Mouse (Mus musculus) liver, embryonic 14.5 days (tissue): ENCODE data around the gene Map4k3. TPM values are rescaled to one million over a fixed set of nuclear protein-coding genes. Genes with fewer than 3 reads are reported as not detected.
A peak's percentile ranks its signal among the peaks of the same experiment; 100 is the strongest.

ENCODE experiments used
- ATAC-seq: fragments of 200-750 bp; cut with Nextera tagmentation; 2 replicates; pipeline ENCODE4 v1.8.0; 2017; ENCODE audit warnings: moderate number of reproducible peaks, mild to moderate bottlenecking, moderate library complexity; ENCODE audit not compliant: insufficient read depth
- DNase-seq, 3 experiments: peaks; one replicate each; pipeline ENCODE4 v3.0.0-alpha.2; 2012 to 2013; ENCODE audit warnings: low read depth in 3 of 3, low spot score in 3 of 3
- H3K27ac ChIP-seq: fragments of 300-500 bp; sonication (generic); 2 replicates; pipeline ENCODE4 v1.5.1; 2014; ENCODE audit warnings: moderate library complexity, mild to moderate bottlenecking, control low read depth, inconsistent platforms
- H3K27me3 ChIP-seq: fragments of 300-500 bp; sonication (generic); 2 replicates; pipeline ENCODE4 v1.6.1; 2014; ENCODE audit warnings: mild to moderate bottlenecking, low read length, moderate library complexity; ENCODE audit not compliant: control insufficient read depth, insufficient read depth
- H3K36me3 ChIP-seq: fragments of 300-500 bp; sonication (generic); replicated peaks from 2 replicates; pipeline ENCODE4 v1.6.1; 2014; ENCODE audit warnings: low read depth; ENCODE audit not compliant: control insufficient read depth, insufficient read depth
- H3K4me1 ChIP-seq, 2 experiments: fragments of 200-500 bp in 1 of 2; fragments of 300-500 bp in 1 of 2; sonication (generic) in 1 of 2; replicated peaks; 2 replicates each; pipeline ENCODE4 v1.6.1; 2012 to 2014; ENCODE audit warnings: antibody characterized with exemption in 1 of 2, inconsistent platforms in 1 of 2, low read length in 1 of 2; ENCODE audit not compliant: control insufficient read depth in 2 of 2, insufficient read depth in 2 of 2
- H3K4me2 ChIP-seq: fragments of 300-500 bp; sonication (generic); 2 replicates; pipeline ENCODE4 v1.6.1; 2014; ENCODE audit warnings: low read depth, mild to moderate bottlenecking, control low read depth, moderate library complexity
- H3K4me3 ChIP-seq, 2 experiments: fragments of 200-500 bp in 1 of 2; fragments of 300-500 bp in 1 of 2; sonication (generic) in 1 of 2; 2 replicates each; pipeline ENCODE4 v1.5.1; 2012 to 2014; ENCODE audit warnings: low read depth in 2 of 2, low read length in 2 of 2, mild to moderate bottlenecking in 2 of 2, control low read depth in 1 of 2, inconsistent platforms in 1 of 2, moderate library complexity in 1 of 2; ENCODE audit not compliant: insufficient read depth in 1 of 2
- H3K9ac ChIP-seq: fragments of 300-500 bp; sonication (generic); replicated peaks from 2 replicates; pipeline ENCODE4 v1.6.1; 2014; ENCODE audit warnings: mild to moderate bottlenecking, control low read depth, moderate library complexity
- H3K9me3 ChIP-seq: fragments of 300-500 bp; sonication (generic); 2 replicates; pipeline ENCODE4 v1.6.1; 2016; ENCODE audit warnings: low read length, mixed read lengths; ENCODE audit not compliant: control insufficient read depth
- CTCF ChIP-seq: IDR thresholded peaks from 2 replicates; pipeline ENCODE4 v1.5.1; 2016; ENCODE audit warnings: antibody characterized with exemption, low read depth, control low read depth
- EP300 ChIP-seq: IDR thresholded peaks from 2 replicates; pipeline ENCODE4 v1.6.1; 2016; ENCODE audit warnings: antibody characterized with exemption, low read depth
- WGBS: fragments of 180-500 bp; shearing (Covaris S2); extraction: QIAGEN DNeasy Blood & Tissue Kit; methylation state at CpG from one replicate; pipeline ENCODE4 v1.1.7; 2014; ENCODE audit not compliant: insufficient replicate concordance; 5-methylcytosine and 5-hydroxymethylcytosine counted together
- polyA plus RNA-seq, 2 experiments: library from polyadenylated mRNA; depleted of rRNA in 1 of 2; stranded (reverse) in 1 of 2; unstranded in 1 of 2; fragments of >200 nt; fragmentation: Nextera tagmentation in 1 of 2; extraction: Ambion mirVana in 1 of 2; gene quantifications; 2 replicates each; pipeline versions ENCODE4 v1.2.1 to v1.2.3; 2012 to 2014

Map4k3 gene
- polyA plus RNA-seq, 2 experiments, result 4.0 to 4.3 TPM

- DNase-seq (peak; percentile 48 to 54 (median 48)), ATAC-seq (peak; percentile 31; the same call in 1 of the 2 replicates)
- Histone ChIP-seq H3K4me3 (no peak overlapping the region), H3K36me3 (no peaks in the 10 kb centered on the region), H3K4me1 (no peaks in the 10 kb centered on the region; a peak in 1 of 4 replicates), H3K9ac (no peak overlapping the region), H3K9me3 (no peaks in the 10 kb centered on the region), H3K27me3 (no peaks in the 10 kb centered on the region), H3K4me2 (peak overlapping the region; percentile 39), H3K27ac (no peak overlapping the region)
- whole genome bisulfite sequencing, result 20% methylated on average over 12 of the region's 12 CpGs
- TF ChIP-seq CTCF (peak; percentile 88), EP300 (no peak)
Observed at GRCm38 (mm10) chr17:80560669-80561401, 167.4 kb downstream of the Map4k3 start.

- no peak overlapping the region for H3K4me3 ChIP-seq
- no peaks in the 10 kb centered on the region for H3K36me3 ChIP-seq
- no peaks in the 10 kb centered on the region for H3K9me3 ChIP-seq
- TF ChIP-seq EP300 (no peak), CTCF (peak; percentile 54)
- H3K4me1 ChIP-seq, result no peaks in the 10 kb centered on the region; a peak in 1 of 4 replicates
- no peak overlapping the region for H3K4me2 ChIP-seq
- DNase-seq (peak in 1 of 3 experiments; percentile 6), ATAC-seq (peak; percentile 49; the same call in 1 of the 2 replicates)
- H3K27me3 ChIP-seq, result no peaks in the 10 kb centered on the region
- 51% methylated on average over 4 of the region's 4 CpGs for WGBS
- H3K9ac ChIP-seq, result no peak overlapping the region
- H3K27ac ChIP-seq, result no peak overlapping the region
Observed at GRCm38 (mm10) chr17:80559745-80560144, 168.5 kb downstream of the Map4k3 start.

- Histone ChIP-seq H3K27me3 (no peaks in the 10 kb centered on the region), H3K36me3 (no peaks in the 10 kb centered on the region), H3K4me2 (peak overlapping the region; percentile 18), H3K9ac (no peak overlapping the region), H3K4me1 (peaks cover 0 to under 1% of the 10 kb centered on the region in 2 experiments; a peak in 1 of 4 replicates), H3K27ac (peak overlapping the region; percentile 28; the same call in 1 of the 2 replicates), H3K9me3 (no peaks in the 10 kb centered on the region), H3K4me3 (no peak overlapping the region)
- TF ChIP-seq CTCF (peak; percentile 56), EP300 (no peak)
- ATAC-seq, result no peak
- peak in 1 of 3 experiments; percentile 34 for DNase-seq
- WGBS, result 26% methylated on average over 11 of the region's 11 CpGs
Observed at GRCm38 (mm10) chr17:80559050-80559449, 169.2 kb downstream of the Map4k3 start.

GRCm38 (mm10) chr17:80558583-80558982 lies 169.7 kb downstream of the Map4k3 start:
- DNase-seq (peak in 1 of 3 experiments; percentile 28), ATAC-seq (peak; percentile 28; the same call in 1 of the 2 replicates)
- TF ChIP-seq CTCF, result no peak
- no peak for TF ChIP-seq EP300
- WGBS, result 63% methylated on average over 14 of the region's 14 CpGs
- Histone ChIP-seq H3K9me3 (no peaks in the 10 kb centered on the region), H3K27ac (peak overlapping the region; percentile 28), H3K27me3 (no peaks in the 10 kb centered on the region), H3K4me1 (peaks cover 0 to 2% of the 10 kb centered on the region in 2 experiments; a peak in 1 of 4 replicates), H3K9ac (no peak overlapping the region), H3K4me3 (no peak overlapping the region), H3K36me3 (no peaks in the 10 kb centered on the region), H3K4me2 (peak overlapping the region; percentile 18)

- no peak overlapping the region for H3K9ac ChIP-seq
- H3K27me3 ChIP-seq, result no peaks in the 10 kb centered on the region
- peak; percentile 51 for TF ChIP-seq CTCF
- TF ChIP-seq EP300, result no peak
- DNase-seq (no peak), ATAC-seq (no peak)
- H3K36me3 ChIP-seq, result no peaks in the 10 kb centered on the region
- no peak overlapping the region for H3K4me2 ChIP-seq
- H3K9me3 ChIP-seq, result no peaks in the 10 kb centered on the region
- H3K4me1 ChIP-seq, result peaks cover 3 to 8% of the 10 kb centered on the region in 2 experiments; a peak in 2 of 4 replicates
- H3K4me3 ChIP-seq, result no peak overlapping the region
- WGBS, result 81% methylated on average over 5 of the region's 5 CpGs
- H3K27ac ChIP-seq, result no peak overlapping the region
Observed at GRCm38 (mm10) chr17:80557461-80557860, 170.8 kb downstream of the Map4k3 start.
